Mouse (Mus musculus) embryonic facial prominence, embryonic 15.5 days (tissue): ENCODE results near the gene Samm50. TPM values are rescaled to one million over a fixed set of nuclear protein-coding genes. Genes with fewer than 3 reads are reported as not detected.

ENCODE experiments used
- ATAC-seq: fragments of 200-750 bp; cut with Nextera tagmentation; 2 replicates; pipeline ENCODE4 v1.8.0; 2017; ENCODE audit warnings: low read depth, moderate TSS enrichment; ENCODE audit not compliant: insufficient number of reproducible peaks, low FRiP score, low TSS enrichment
- H3K27ac ChIP-seq: fragments of 300-500 bp; sonication (generic); replicated peaks from 2 replicates; pipeline ENCODE4 v1.5.1; 2015; ENCODE audit warnings: mild to moderate bottlenecking, inconsistent platforms
- H3K27me3 ChIP-seq: fragments of 300-500 bp; sonication (generic); 2 replicates; pipeline ENCODE4 v1.6.1; 2015; ENCODE audit warnings: inconsistent platforms
- H3K36me3 ChIP-seq: fragments of 300-500 bp; sonication (generic); 2 replicates; pipeline ENCODE4 v1.6.1; 2015; ENCODE audit warnings: mild to moderate bottlenecking, inconsistent platforms
- H3K4me1 ChIP-seq: fragments of 300-500 bp; sonication (generic); 2 replicates; pipeline ENCODE4 v1.6.1; 2015; ENCODE audit warnings: inconsistent platforms
- H3K4me2 ChIP-seq: fragments of 300-500 bp; sonication (generic); replicated peaks from 2 replicates; pipeline ENCODE4 v1.6.1; 2015; ENCODE audit warnings: mild to moderate bottlenecking, inconsistent platforms
- H3K4me3 ChIP-seq: fragments of 300-500 bp; sonication (generic); replicated peaks from 2 replicates; pipeline ENCODE4 v1.5.1; 2015; ENCODE audit warnings: mild to moderate bottlenecking, inconsistent platforms
- H3K9ac ChIP-seq: fragments of 300-500 bp; sonication (generic); 2 replicates; pipeline ENCODE4 v1.6.1; 2015; ENCODE audit warnings: inconsistent platforms
- H3K9me3 ChIP-seq: fragments of 300-500 bp; sonication (generic); replicated peaks from 2 replicates; pipeline ENCODE4 v1.6.1; 2016; ENCODE audit warnings: inconsistent platforms
- WGBS: fragments of 180-500 bp; shearing (Covaris S2); methylation state at CpG from one replicate; pipeline ENCODE4 v1.1.7; 2015; 5-methylcytosine and 5-hydroxymethylcytosine counted together
- polyA plus RNA-seq: library from polyadenylated mRNA; unstranded; fragments of >200 nt; fragmentation: Nextera tagmentation; extraction: Ambion mirVana; gene quantifications from 2 replicates; pipeline ENCODE4 v1.2.1, GENCODE M21; 2015

Samm50 gene
- polyA plus RNA-seq, 1 experiment from 2014 or later = 96.4 TPM

- ATAC-seq = no peak
- Histone ChIP-seq H3K27me3 (0 out of 2 replicates have a peak, but pooled peaks cover 6% of the 10 kb centered on the region), H3K4me3 (no peak overlapping the region), H3K27ac (no peak overlapping the region), H3K9ac (no peak overlapping the region), H3K4me1 (peaks cover 34% of the 10 kb centered on the region), H3K36me3 (no peaks in the 10 kb centered on the region), H3K9me3 (no peaks in the 10 kb centered on the region), H3K4me2 (no peak overlapping the region)
- WGBS = 33% methylated on average over 6 of the region's 6 CpGs
Measured at GRCm38 (mm10) chr15:84223423-84223822, 31.4 kb downstream of the Samm50 start.

- H3K4me2 ChIP-seq = no peak overlapping the region
- ATAC-seq = no peak
- 15% methylated on average over 10 of the region's 10 CpGs for WGBS
Measured at GRCm38 (mm10) chr15:84224779-84225178, 32.7 kb downstream of the Samm50 start.

GRCm38 (mm10) chr15:84226918-84227317 is 34.9 kb downstream of the Samm50 start:
- WGBS = 42% methylated on average over 15 of the region's 15 CpGs
- no peak overlapping the region for H3K4me2 ChIP-seq
- no peak for ATAC-seq
- no peak overlapping the region for H3K9ac ChIP-seq
- no peaks in the 10 kb centered on the region for H3K9me3 ChIP-seq
- H3K4me3 ChIP-seq = no peak overlapping the region
- H3K4me1 ChIP-seq = peaks cover 37% of the 10 kb centered on the region
- no peaks in the 10 kb centered on the region for H3K36me3 ChIP-seq
- no peak overlapping the region for H3K27ac ChIP-seq
- 0 out of 2 replicates have a peak, but pooled peaks cover 3% of the 10 kb centered on the region for H3K27me3 ChIP-seq

More at GRCm38 (mm10) chr15:84224779-84225178, 32.7 kb downstream of the Samm50 start:
- no peak overlapping the region for H3K27ac ChIP-seq
- no peaks in the 10 kb centered on the region for H3K36me3 ChIP-seq
- no peak overlapping the region for H3K4me3 ChIP-seq
- H3K4me1 ChIP-seq = peaks cover 23% of the 10 kb centered on the region; the same call in 1 of the 2 replicates
- H3K27me3 ChIP-seq = 0 out of 2 replicates have a peak, but pooled peaks cover 3% of the 10 kb centered on the region
- H3K9ac ChIP-seq = no peak overlapping the region
- no peaks in the 10 kb centered on the region for H3K9me3 ChIP-seq

- peak overlapping the region; percentile 92 for H3K4me2 ChIP-seq
- H3K36me3 ChIP-seq = no peaks in the 10 kb centered on the region
- WGBS = 28% methylated on average over 5 of the region's 5 CpGs
- H3K27ac ChIP-seq = no peak overlapping the region
- H3K4me3 ChIP-seq = no peak overlapping the region
- H3K9me3 ChIP-seq = no peaks in the 10 kb centered on the region
- ATAC-seq = no peak
- H3K9ac ChIP-seq = no peak overlapping the region
- H3K4me1 ChIP-seq = peaks cover 33% of the 10 kb centered on the region
- H3K27me3 ChIP-seq = 0 out of 2 replicates have a peak, but pooled peaks cover 7% of the 10 kb centered on the region
Measured at GRCm38 (mm10) chr15:84230661-84231060, 38.6 kb downstream of the Samm50 start.

- WGBS = 6% methylated on average over 16 of the region's 16 CpGs
- Histone ChIP-seq H3K4me3 (peak overlapping the region; percentile 49), H3K9ac (no peak overlapping the region), H3K9me3 (no peaks in the 10 kb centered on the region), H3K36me3 (no peaks in the 10 kb centered on the region), H3K27me3 (0 out of 2 replicates have a peak, but pooled peaks cover 4% of the 10 kb centered on the region), H3K27ac (no peak overlapping the region), H3K4me2 (peak overlapping the region; percentile 92), H3K4me1 (peaks cover 33% of the 10 kb centered on the region)
- no peak for ATAC-seq
Measured at GRCm38 (mm10) chr15:84231113-84231712, 39.2 kb downstream of the Samm50 start.

GRCm38 (mm10) chr15:84231721-84232561 is 39.9 kb downstream of the Samm50 start, which contains the start of gene Parvb:
Parvb (plus strand) TSS chr15:84232043.
- H3K4me1 ChIP-seq = peaks cover 27% of the 10 kb centered on the region
- peak within 1 kb of the TSS; percentile 92 for H3K4me2 ChIP-seq
- H3K27me3 ChIP-seq = 0 out of 2 replicates have a peak, but pooled peaks cover 4% of the 10 kb centered on the region
- 2% methylated on average over 53 of the region's 53 CpGs for WGBS
- no peaks in the 10 kb centered on the region for H3K36me3 ChIP-seq
- H3K27ac ChIP-seq = no peak within 1 kb of the TSS
- no peaks in the 10 kb centered on the region for H3K9me3 ChIP-seq
- H3K4me3 ChIP-seq = peak within 1 kb of the TSS; percentile 49
- H3K9ac ChIP-seq = peak within 1 kb of the TSS; percentile 31
- peak; percentile 40; the same call in 1 of the 2 replicates for ATAC-seq

- WGBS = 28% methylated on average over 8 of the region's 8 CpGs
- Histone ChIP-seq H3K9me3 (no peaks in the 10 kb centered on the region), H3K36me3 (no peaks in the 10 kb centered on the region), H3K9ac (no peak overlapping the region), H3K27me3 (peaks cover 5% of the 10 kb centered on the region; the same call in 1 of the 2 replicates), H3K27ac (no peak overlapping the region), H3K4me3 (peak overlapping the region; percentile 49), H3K4me1 (peaks cover 24% of the 10 kb centered on the region), H3K4me2 (peak overlapping the region; percentile 92)
- ATAC-seq = no peak
Measured at GRCm38 (mm10) chr15:84232609-84233008, 40.6 kb downstream of the Samm50 start.

GRCm38 (mm10) chr15:84234794-84235581 is 42.9 kb downstream of the Samm50 start:
- ATAC-seq = no peak
- no peak overlapping the region for H3K27ac ChIP-seq
- 87% methylated on average over 7 of the region's 7 CpGs for WGBS
- H3K4me2 ChIP-seq = no peak overlapping the region
- no peak overlapping the region for H3K9ac ChIP-seq
- H3K4me3 ChIP-seq = no peak overlapping the region
- peaks cover 30% of the 10 kb centered on the region for H3K4me1 ChIP-seq
- H3K36me3 ChIP-seq = no peaks in the 10 kb centered on the region
- peaks cover 11% of the 10 kb centered on the region; the same call in 1 of the 2 replicates for H3K27me3 ChIP-seq
- no peaks in the 10 kb centered on the region for H3K9me3 ChIP-seq

- no peak overlapping the region for H3K9ac ChIP-seq
- no peak overlapping the region for H3K27ac ChIP-seq
- H3K4me3 ChIP-seq = no peak overlapping the region
- peak; percentile 53; the same call in 1 of the 2 replicates for ATAC-seq
- no peak overlapping the region for H3K4me2 ChIP-seq
- 89% methylated on average over 7 of the region's 7 CpGs for WGBS
- no peaks in the 10 kb centered on the region for H3K9me3 ChIP-seq
- peaks cover 29% of the 10 kb centered on the region for H3K4me1 ChIP-seq
- no peaks in the 10 kb centered on the region for H3K36me3 ChIP-seq
- H3K27me3 ChIP-seq = peaks cover 11% of the 10 kb centered on the region; the same call in 1 of the 2 replicates
Measured at GRCm38 (mm10) chr15:84235646-84236045, 43.6 kb downstream of the Samm50 start.

GRCm38 (mm10) chr15:84238552-84238951 is 46.5 kb downstream of the Samm50 start:
- H3K27me3 ChIP-seq = peaks cover 7% of the 10 kb centered on the region; the same call in 1 of the 2 replicates
- no peaks in the 10 kb centered on the region for H3K9me3 ChIP-seq
- no peak overlapping the region for H3K4me2 ChIP-seq
- no peak overlapping the region for H3K27ac ChIP-seq
- H3K9ac ChIP-seq = no peak overlapping the region
- no peak for ATAC-seq
- no peak overlapping the region for H3K4me3 ChIP-seq
- peaks cover 19% of the 10 kb centered on the region for H3K4me1 ChIP-seq
- H3K36me3 ChIP-seq = no peaks in the 10 kb centered on the region
- 40% methylated on average over 15 of the region's 15 CpGs for WGBS
